Mouse (Mus musculus) small intestine, adult 2 months (tissue): ENCODE data around the gene Sept9. TPM values are rescaled to one million over a fixed set of nuclear protein-coding genes. Genes with fewer than 3 reads are reported as not detected.

ENCODE experiments used
- H3K27ac ChIP-seq: fragments of 200-500 bp; 2 replicates; pipeline ENCODE4 v1.5.1; 2012; ENCODE audit warnings: low read depth, low read length, control low read depth, inconsistent platforms; ENCODE audit not compliant: insufficient read depth
- H3K27me3 ChIP-seq: fragments of 200-500 bp; 2 replicates; pipeline ENCODE4 v1.6.1; 2012; ENCODE audit warnings: mild to moderate bottlenecking, moderate library complexity, low read length, inconsistent platforms; ENCODE audit not compliant: control insufficient read depth, insufficient read depth
- H3K36me3 ChIP-seq: fragments of 200-500 bp; 2 replicates; pipeline ENCODE4 v1.6.1; 2012; ENCODE audit warnings: mild to moderate bottlenecking, low read length, control low read depth, inconsistent platforms; ENCODE audit not compliant: control insufficient read depth, insufficient read depth
- H3K4me1 ChIP-seq: fragments of 200-500 bp; 2 replicates; pipeline ENCODE4 v1.6.1; 2012; ENCODE audit warnings: low read length, inconsistent platforms, mixed read lengths; ENCODE audit not compliant: control insufficient read depth, insufficient read depth, insufficient read length
- H3K4me3 ChIP-seq: fragments of 200-500 bp; 2 replicates; pipeline ENCODE4 v1.5.1; 2012; ENCODE audit warnings: low read depth, mild to moderate bottlenecking, control low read depth, inconsistent platforms, low read length, moderate library complexity
- CTCF ChIP-seq: fragments of 200-500 bp; IDR thresholded peaks from 2 replicates; pipeline ENCODE4 v1.5.1; 2012; ENCODE audit warnings: low read depth, mild to moderate bottlenecking, control low read depth, inconsistent platforms, low read length, moderate library complexity, mixed read lengths; ENCODE audit not compliant: insufficient replicate concordance, insufficient read length; ENCODE audit errors: extremely low read depth
- POLR2A ChIP-seq: fragments of 200-500 bp; IDR thresholded peaks from 2 replicates; pipeline ENCODE4 v1.6.1; 2012; ENCODE audit warnings: low read depth, mild to moderate bottlenecking, control low read depth, inconsistent platforms, low read length, moderate library complexity
- WGBS: fragments of 180-500 bp; shearing (Covaris S2); methylation state at CpG from one replicate; pipeline ENCODE4 v1.1.7; 2018; 5-methylcytosine and 5-hydroxymethylcytosine counted together
- polyA plus RNA-seq: library from polyadenylated mRNA; depleted of rRNA; stranded (reverse); fragments of >200 nt; gene quantifications from 2 replicates; pipeline ENCODE4 v1.2.3, GENCODE M21; 2012

Gene Sept9
- polyA plus RNA-seq, 1 experiment: 31.0 TPM

DNA sequence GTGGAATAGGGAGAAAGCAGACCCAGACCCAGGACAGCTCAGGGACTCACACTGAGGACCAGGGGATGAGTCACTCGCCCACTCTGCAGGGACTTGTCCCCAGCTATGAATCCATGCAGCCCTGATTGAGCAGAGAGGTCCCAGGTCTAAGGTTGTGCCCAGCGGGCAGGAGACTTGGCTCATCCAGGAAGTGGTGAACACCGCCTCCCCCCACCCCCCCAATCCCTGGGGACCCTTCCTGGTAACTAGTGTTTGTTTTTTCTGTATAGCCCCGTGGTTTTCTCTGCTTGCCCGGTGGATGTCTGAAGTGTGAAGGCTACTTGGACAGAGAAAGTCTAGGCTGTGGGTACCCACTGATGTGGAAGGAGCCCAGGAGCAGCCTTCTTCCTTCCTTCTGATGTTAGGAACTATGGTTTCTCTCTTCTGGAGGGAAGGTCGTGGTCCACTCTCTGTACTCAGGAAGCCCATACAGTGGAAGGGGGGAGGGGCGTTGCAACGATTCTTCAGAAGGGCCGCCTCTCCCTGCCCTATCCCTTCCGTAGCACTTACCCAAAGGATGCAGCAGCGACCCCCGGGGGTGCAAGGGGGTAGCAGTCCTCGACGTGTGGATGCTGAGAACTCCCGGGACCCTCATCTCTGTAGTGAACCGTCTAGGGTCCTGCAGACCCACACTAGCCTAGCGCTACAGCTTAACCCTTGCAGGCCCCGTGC is 66.0 kb downstream of the Sept9 start:
- H3K27ac ChIP-seq: peak overlapping the region; percentile 67
- WGBS: 10% methylated on average over 18 of the region's 18 CpGs
- H3K4me1 ChIP-seq: peaks cover 8% of the 10 kb centered on the region
- H3K36me3 ChIP-seq: no peaks in the 10 kb centered on the region
- H3K4me3 ChIP-seq: peak overlapping the region; percentile 84
- peaks cover 7% of the 10 kb centered on the region; the same call in 1 of the 2 replicates for H3K27me3 ChIP-seq
- TF ChIP-seq POLR2A (no peak), CTCF (no peak)

DNA sequence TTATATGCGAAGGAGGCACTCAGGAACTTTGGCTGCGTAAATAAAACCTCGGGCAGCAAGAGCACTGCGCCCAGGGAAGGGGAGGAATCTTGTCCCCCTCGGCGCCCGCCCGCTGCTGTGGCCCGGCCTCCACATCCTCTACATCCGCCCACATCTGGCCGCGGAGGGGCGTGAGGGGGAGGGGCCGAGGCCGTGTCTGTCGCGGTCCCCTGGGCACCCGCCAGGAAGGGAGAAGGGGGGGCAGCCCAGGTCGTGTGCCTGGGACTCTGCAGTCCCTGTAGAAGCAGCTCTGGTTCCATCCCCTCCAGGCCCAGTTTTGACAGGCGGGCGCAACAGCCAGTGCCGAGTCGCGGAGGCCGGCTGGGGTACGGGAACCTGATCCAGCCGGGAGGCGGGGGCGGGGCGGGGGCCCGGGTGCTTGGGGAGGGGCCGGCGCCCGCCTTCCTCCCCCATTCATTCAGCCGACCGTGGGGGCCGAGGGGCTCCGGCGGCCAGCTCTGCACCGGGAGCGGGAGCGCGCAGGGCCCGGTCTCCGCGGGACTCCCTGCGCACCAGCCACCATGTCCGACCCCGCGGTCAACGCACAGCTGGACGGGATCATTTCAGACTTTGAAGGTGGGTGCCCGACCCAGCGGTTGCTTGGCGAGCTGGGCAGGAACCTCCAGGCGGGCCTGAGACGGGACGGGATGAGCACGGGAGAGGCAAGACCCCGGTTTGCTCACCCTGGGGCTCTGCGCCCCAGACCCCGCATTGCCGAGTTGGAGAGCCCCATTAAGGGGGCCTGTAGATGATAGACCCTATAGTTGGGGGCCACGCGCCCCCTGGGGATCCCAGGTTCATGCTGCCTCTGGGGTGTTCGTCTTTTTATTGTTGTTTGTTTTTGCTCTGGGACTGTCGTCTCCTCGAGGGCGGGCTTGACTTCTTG is 66.8 kb downstream of the Sept9 start:
- Histone ChIP-seq H3K36me3 (no peaks in the 10 kb centered on the region), H3K27me3 (peaks cover 7% of the 10 kb centered on the region; the same call in 1 of the 2 replicates), H3K4me1 (peaks cover 8% of the 10 kb centered on the region), H3K4me3 (peak overlapping the region; percentile 84), H3K27ac (peak overlapping the region; percentile 77)
- WGBS: 2% methylated on average over 68 of the region's 69 CpGs
- no peak for TF ChIP-seq CTCF
- no peak for TF ChIP-seq POLR2A

DNA sequence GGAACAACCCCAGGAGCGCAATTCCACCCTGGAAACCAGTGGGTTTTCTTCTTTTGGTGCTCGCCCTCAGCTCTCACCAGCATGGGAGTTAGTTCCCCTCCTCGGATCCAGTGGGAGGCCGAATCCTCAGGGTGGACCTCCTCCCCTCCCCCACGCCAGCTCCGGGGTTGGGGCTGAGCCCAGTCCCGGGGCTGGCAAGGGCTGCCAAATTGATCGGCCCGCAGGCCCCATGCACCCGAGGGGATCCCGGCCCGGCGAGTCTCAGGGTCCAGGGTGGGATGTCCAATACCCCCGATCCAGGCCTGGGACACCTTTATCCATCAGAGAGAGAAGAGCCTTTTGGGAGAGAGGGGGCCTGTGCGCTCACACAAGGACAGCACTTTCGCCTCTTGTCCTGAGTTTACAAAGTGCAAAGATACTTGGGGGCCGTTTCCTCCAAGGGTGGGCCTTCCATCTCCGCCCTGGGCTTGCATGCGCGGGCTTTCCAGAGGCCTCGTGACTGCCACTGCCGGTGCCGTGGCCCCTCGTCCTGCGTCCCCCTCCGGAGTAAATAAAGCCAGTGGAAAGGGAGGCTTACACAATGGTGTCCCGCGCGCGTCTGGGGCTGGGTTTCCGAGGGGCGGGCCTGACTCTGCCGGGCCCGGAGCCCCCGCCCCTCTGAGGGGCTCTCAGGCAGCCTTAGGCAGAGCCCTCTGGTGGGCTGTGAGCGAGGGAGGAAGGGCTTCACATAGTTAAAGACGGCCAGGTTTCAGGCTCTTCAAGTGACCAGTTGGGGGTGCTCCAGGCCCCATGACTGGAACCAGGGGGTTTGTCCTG is 67.7 kb downstream of the Sept9 start:
- H3K4me3 ChIP-seq: peak overlapping the region; percentile 84
- WGBS: 21% methylated on average over 37 of the region's 37 CpGs
- peak; percentile 22; the same call in 1 of the 2 replicates for TF ChIP-seq CTCF
- TF ChIP-seq POLR2A: no peak
- H3K4me1 ChIP-seq: peaks cover 13% of the 10 kb centered on the region
- peaks cover 7% of the 10 kb centered on the region; the same call in 1 of the 2 replicates for H3K27me3 ChIP-seq
- H3K27ac ChIP-seq: peak overlapping the region; percentile 77
- H3K36me3 ChIP-seq: no peaks in the 10 kb centered on the region

DNA sequence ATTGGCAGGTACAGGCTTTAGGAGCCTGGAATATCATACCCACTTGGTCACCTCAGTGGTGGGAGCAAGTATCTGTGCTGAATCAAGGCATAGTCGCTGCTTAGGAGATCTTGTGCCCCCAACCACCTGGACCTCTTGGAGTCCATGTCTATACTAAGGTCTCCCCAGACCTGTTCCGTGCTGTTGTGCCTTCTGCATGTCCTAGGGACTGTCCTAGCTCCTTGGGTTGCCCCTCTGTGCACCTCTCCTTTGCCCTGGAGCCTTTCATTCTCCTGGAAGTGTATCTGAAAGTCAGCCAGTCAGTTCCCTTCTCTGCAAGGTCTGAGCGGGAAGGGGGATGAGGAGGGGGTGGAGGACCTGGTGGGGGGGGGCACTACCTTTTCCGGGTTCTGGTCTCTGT is 68.4 kb downstream of the Sept9 start:
- Histone ChIP-seq H3K4me3 (no peak overlapping the region), H3K27ac (no peak overlapping the region), H3K27me3 (peaks cover 7% of the 10 kb centered on the region; the same call in 1 of the 2 replicates), H3K4me1 (peaks cover 16% of the 10 kb centered on the region), H3K36me3 (no peaks in the 10 kb centered on the region)
- 64% methylated on average over 4 of the region's 4 CpGs for WGBS
- TF ChIP-seq POLR2A (no peak), CTCF (no peak)

DNA sequence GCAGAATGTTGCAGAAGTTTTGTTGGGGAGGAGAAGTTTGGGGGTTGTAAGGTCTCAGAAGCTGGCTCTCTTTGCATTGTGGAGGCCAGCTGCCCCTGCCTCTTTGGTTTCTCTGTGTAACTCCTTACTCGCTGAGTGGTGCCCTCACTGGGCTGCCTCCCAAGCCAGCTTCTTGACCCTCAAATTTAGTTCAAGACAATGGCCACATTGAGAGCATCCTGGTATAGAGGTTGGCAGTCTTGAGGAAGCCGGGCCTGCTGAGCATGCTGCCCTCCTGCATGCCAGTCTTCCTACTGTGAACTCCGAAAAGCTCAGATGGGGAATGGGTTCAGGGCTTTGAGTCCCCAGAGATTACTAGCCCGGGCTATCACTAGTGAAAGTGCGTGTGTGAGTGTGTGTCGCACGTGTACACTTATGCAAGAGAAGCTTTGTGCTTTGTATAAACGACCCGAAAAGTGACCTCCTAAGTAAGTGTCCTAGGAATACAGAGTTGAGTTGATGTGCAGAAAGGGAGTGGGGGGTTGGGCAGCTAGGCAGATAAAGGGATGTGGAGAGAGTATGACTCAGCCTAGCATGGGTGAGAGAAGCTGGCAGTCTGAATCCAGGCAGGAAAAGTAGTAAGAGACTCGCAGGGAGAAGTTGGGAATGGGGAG is 69.0 kb downstream of the Sept9 start:
- H3K36me3 ChIP-seq: no peaks in the 10 kb centered on the region
- no peak overlapping the region for H3K27ac ChIP-seq
- no peak for TF ChIP-seq POLR2A
- no peak for TF ChIP-seq CTCF
- 76% methylated on average over 10 of the region's 10 CpGs for WGBS
- H3K4me1 ChIP-seq: peaks cover 18% of the 10 kb centered on the region
- peaks cover 7% of the 10 kb centered on the region; the same call in 1 of the 2 replicates for H3K27me3 ChIP-seq
- no peak overlapping the region for H3K4me3 ChIP-seq

DNA sequence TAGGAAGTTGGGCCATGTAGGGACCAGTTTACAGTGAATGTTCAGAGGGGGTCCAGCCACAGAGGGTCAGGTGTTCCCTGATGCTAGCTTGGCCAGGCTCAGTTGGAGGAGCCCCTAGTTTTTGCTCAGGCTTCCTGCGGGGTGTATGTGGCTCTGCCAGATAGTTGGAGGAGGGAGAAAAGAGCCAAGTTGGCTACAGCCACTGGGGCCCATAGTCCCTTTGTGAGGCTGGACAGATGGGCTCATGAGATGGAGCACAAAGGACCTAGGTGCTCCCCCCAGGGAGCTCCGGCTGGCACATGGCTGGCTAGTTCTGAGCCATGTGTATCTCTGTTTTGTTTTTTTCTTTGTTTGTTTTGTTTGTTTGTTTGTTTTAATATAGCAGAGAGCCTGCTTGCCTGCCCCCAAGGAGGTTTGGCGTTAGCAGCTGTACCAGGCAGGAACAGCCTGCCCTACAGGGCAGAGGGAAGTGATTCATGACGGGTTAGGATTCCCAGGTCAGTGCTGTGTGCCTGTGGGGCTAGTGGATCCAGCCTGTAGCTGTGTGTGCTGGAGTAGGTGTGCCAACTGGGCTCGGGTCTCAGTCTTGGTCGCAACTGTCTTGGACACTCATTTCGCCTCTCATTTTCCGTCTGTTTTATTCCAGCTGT is 69.7 kb downstream of the Sept9 start:
- 78% methylated on average over 8 of the region's 8 CpGs for WGBS
- Histone ChIP-seq H3K27me3 (peaks cover 7% of the 10 kb centered on the region; the same call in 1 of the 2 replicates), H3K27ac (no peak overlapping the region), H3K4me1 (peaks cover 23% of the 10 kb centered on the region), H3K36me3 (no peaks in the 10 kb centered on the region), H3K4me3 (no peak overlapping the region)
- no peak for TF ChIP-seq POLR2A
- no peak for TF ChIP-seq CTCF
